Mouse (Mus musculus): ENCODE measurements around the gene Katnb1. TPM values are rescaled to one million over a fixed set of nuclear protein-coding genes. Genes with fewer than 3 reads are reported as not detected.

Gene Katnb1
- polyA plus RNA-seq, 1 experiment from 2014 or later, result 4.7 TPM

GRCm38 (mm10) chr8:95140555-95140954 lies 59.6 kb downstream of the Katnb1 start:
- Histone ChIP-seq H3K9ac (replicated peaks) (no peak overlapping the region), H3K4me3 (ENCODE audit: low read depth, low read length) (no peak overlapping the region), H3K27ac (ENCODE audit: low read depth) (no peak overlapping the region), H3K9me3 (ENCODE audit: low read length) (no peaks in the 10 kb centered on the region), H3K36me3 (replicated peaks; ENCODE audit: insufficient read depth, low read length) (no peaks in the 10 kb centered on the region), H3K4me1 (ENCODE audit: insufficient read depth) (peaks cover 30% of the 10 kb centered on the region), H3K27me3 (ENCODE audit: insufficient read depth, low read length) (peaks cover 11% of the 10 kb centered on the region; the same call in 1 of the 2 replicates), H3K4me2 (ENCODE audit: low read depth, low read length) (peak overlapping the region; percentile 91; the same call in 1 of the 2 replicates)
- TF ChIP-seq EP300 (IDR thresholded peaks at IDR 0.05; ENCODE audit: low read depth) (no peak), CTCF (IDR thresholded peaks at IDR 0.05; ENCODE audit: low read depth) (no peak)
- ATAC-seq, result no peak
- 28% methylated on average over 5 of the region's 5 CpGs for WGBS (ENCODE audit: insufficient replicate concordance)
- no peak for DNase-seq

- H3K27me3 ChIP-seq (ENCODE audit: insufficient read depth, low read length), result peaks cover 11% of the 10 kb centered on the region; the same call in 1 of the 2 replicates
- H3K36me3 ChIP-seq (replicated peaks; ENCODE audit: insufficient read depth, low read length), result no peaks in the 10 kb centered on the region
- 53% methylated on average over 1 of the region's 1 CpGs for WGBS (ENCODE audit: insufficient replicate concordance)
- H3K4me3 ChIP-seq (ENCODE audit: low read depth, low read length), result no peak overlapping the region
- peaks cover 30% of the 10 kb centered on the region for H3K4me1 ChIP-seq (ENCODE audit: insufficient read depth)
- no peaks in the 10 kb centered on the region for H3K9me3 ChIP-seq (ENCODE audit: low read length)
- ATAC-seq (no peak), DNase-seq (no peak)
- H3K27ac ChIP-seq (ENCODE audit: low read depth), result no peak overlapping the region
- no peak overlapping the region for H3K9ac ChIP-seq (replicated peaks)
- H3K4me2 ChIP-seq (ENCODE audit: low read depth, low read length), result peak overlapping the region; percentile 91; the same call in 1 of the 2 replicates
- TF ChIP-seq EP300 (IDR thresholded peaks at IDR 0.05; ENCODE audit: low read depth), result no peak
- no peak for TF ChIP-seq CTCF (IDR thresholded peaks at IDR 0.05; ENCODE audit: low read depth)
These were observed 60.0 kb downstream of the Katnb1 start for GRCm38 (mm10) chr8:95141026-95141425.

- Histone ChIP-seq H3K9me3 (ENCODE audit: low read length) (no peaks in the 10 kb centered on the region), H3K4me3 (ENCODE audit: low read depth, low read length) (peak overlapping the region; percentile 53), H3K27ac (ENCODE audit: low read depth) (peak overlapping the region; percentile 52), H3K36me3 (replicated peaks; ENCODE audit: insufficient read depth, low read length) (no peaks in the 10 kb centered on the region), H3K9ac (replicated peaks) (peak overlapping the region; percentile 72), H3K27me3 (ENCODE audit: insufficient read depth, low read length) (peaks cover 11% of the 10 kb centered on the region; the same call in 1 of the 2 replicates), H3K4me2 (ENCODE audit: low read depth, low read length) (peak overlapping the region; percentile 91), H3K4me1 (ENCODE audit: insufficient read depth) (peaks cover 30% of the 10 kb centered on the region)
- 8% methylated on average over 6 of the region's 6 CpGs for WGBS (ENCODE audit: insufficient replicate concordance)
- ATAC-seq (no peak), DNase-seq (no peak)
- TF ChIP-seq EP300 (IDR thresholded peaks at IDR 0.05; ENCODE audit: low read depth) (no peak), CTCF (IDR thresholded peaks at IDR 0.05; ENCODE audit: low read depth) (no peak)
These were observed 60.6 kb downstream of the Katnb1 start for GRCm38 (mm10) chr8:95141469-95142074.

- H3K27ac ChIP-seq (ENCODE audit: low read depth), result peak overlapping the region; percentile 52
- DNase-seq (peak; percentile 70), ATAC-seq (peak; percentile 24)
- no peaks in the 10 kb centered on the region for H3K36me3 ChIP-seq (replicated peaks; ENCODE audit: insufficient read depth, low read length)
- H3K4me3 ChIP-seq (ENCODE audit: low read depth, low read length), result peak overlapping the region; percentile 53
- H3K4me2 ChIP-seq (ENCODE audit: low read depth, low read length), result peak overlapping the region; percentile 91
- no peaks in the 10 kb centered on the region for H3K9me3 ChIP-seq (ENCODE audit: low read length)
- TF ChIP-seq CTCF (IDR thresholded peaks at IDR 0.05; ENCODE audit: low read depth), result no peak
- TF ChIP-seq EP300 (IDR thresholded peaks at IDR 0.05; ENCODE audit: low read depth), result no peak
- WGBS (ENCODE audit: insufficient replicate concordance), result under 1% methylated on average over 43 of the region's 66 CpGs
- peak overlapping the region; percentile 72 for H3K9ac ChIP-seq (replicated peaks)
- H3K4me1 ChIP-seq (ENCODE audit: insufficient read depth), result peaks cover 30% of the 10 kb centered on the region
- peaks cover 9% of the 10 kb centered on the region; the same call in 1 of the 2 replicates for H3K27me3 ChIP-seq (ENCODE audit: insufficient read depth, low read length)
These were observed 61.3 kb downstream of the Katnb1 start for GRCm38 (mm10) chr8:95142075-95142831.

GRCm38 (mm10) chr8:95142985-95143804 lies 62.2 kb downstream of the Katnb1 start:
- no peak for DNase-seq
- H3K27me3 ChIP-seq (ENCODE audit: insufficient read depth, low read length), result 0 out of 2 replicates have a peak, but pooled peaks cover 3% of the 10 kb centered on the region
- 43% methylated on average over 17 of the region's 17 CpGs for WGBS (ENCODE audit: insufficient replicate concordance)
- TF ChIP-seq EP300 (IDR thresholded peaks at IDR 0.05; ENCODE audit: low read depth), result no peak
- no peak for TF ChIP-seq CTCF (IDR thresholded peaks at IDR 0.05; ENCODE audit: low read depth)
- no peak overlapping the region for H3K4me3 ChIP-seq (ENCODE audit: low read depth, low read length)
- H3K9ac ChIP-seq (replicated peaks), result no peak overlapping the region; the same call in 1 of the 2 replicates
- H3K9me3 ChIP-seq (ENCODE audit: low read length), result no peaks in the 10 kb centered on the region
- ATAC-seq, result no peak
- peak overlapping the region; percentile 39; the same call in 1 of the 2 replicates for H3K27ac ChIP-seq (ENCODE audit: low read depth)
- no peaks in the 10 kb centered on the region for H3K36me3 ChIP-seq (replicated peaks; ENCODE audit: insufficient read depth, low read length)
- H3K4me1 ChIP-seq (ENCODE audit: insufficient read depth), result peaks cover 30% of the 10 kb centered on the region
- 0 out of 2 replicates have a peak overlapping the region, but pooled peaks have one; percentile 91 for H3K4me2 ChIP-seq (ENCODE audit: low read depth, low read length)

Data from liver, postnatal 0 days (tissue).